Mouse (Mus musculus) intestine, embryonic 14.5 days (tissue): ENCODE measurements around the gene Lrrc71. TPM values are rescaled to one million over a fixed set of nuclear protein-coding genes. Genes with fewer than 3 reads are reported as not detected.

ENCODE experiments used
- ATAC-seq: fragments of 200-750 bp; cut with Nextera tagmentation; replicated peaks from 2 replicates; pipeline ENCODE4 v1.8.0; 2017; ENCODE audit warnings: low read depth, moderate number of reproducible peaks, moderate TSS enrichment, moderate library complexity; ENCODE audit not compliant: low FRiP score, low TSS enrichment
- DNase-seq: peaks from one replicate; pipeline ENCODE4 v3.0.0-alpha.2; 2018; ENCODE audit warnings: low spot score
- H3K27ac ChIP-seq: fragments of 300-500 bp; sonication (generic); 2 replicates; pipeline ENCODE4 v1.5.1; 2014; ENCODE audit warnings: low read depth, mild to moderate bottlenecking, control low read depth
- H3K27me3 ChIP-seq: fragments of 300-500 bp; sonication (generic); replicated peaks from 2 replicates; pipeline ENCODE4 v1.6.1; 2014; ENCODE audit warnings: low read length, control low read depth; ENCODE audit not compliant: control insufficient read depth, insufficient read depth
- H3K36me3 ChIP-seq: fragments of 300-500 bp; sonication (generic); 2 replicates; pipeline ENCODE4 v1.6.1; 2014; ENCODE audit warnings: low read length, control low read depth; ENCODE audit not compliant: control insufficient read depth, insufficient read depth
- H3K4me1 ChIP-seq: fragments of 300-500 bp; sonication (generic); replicated peaks from 2 replicates; pipeline ENCODE4 v1.6.1; 2014; ENCODE audit warnings: low read length, control low read depth, mixed read lengths; ENCODE audit not compliant: control insufficient read depth, insufficient read depth
- H3K4me2 ChIP-seq: fragments of 300-500 bp; sonication (generic); 2 replicates; pipeline ENCODE4 v1.6.1; 2014; ENCODE audit warnings: low read length
- H3K4me3 ChIP-seq: fragments of 300-500 bp; sonication (generic); 2 replicates; pipeline ENCODE4 v1.5.1; 2014; ENCODE audit warnings: low read depth, low read length, control low read depth, mixed read lengths
- H3K9ac ChIP-seq: fragments of 300-500 bp; sonication (generic); 2 replicates; pipeline ENCODE4 v1.6.1; 2014; ENCODE audit warnings: mild to moderate bottlenecking, low read length
- H3K9me3 ChIP-seq: fragments of 300-500 bp; sonication (generic); 2 replicates; pipeline ENCODE4 v1.6.1; 2016; ENCODE audit warnings: low read length, control low read depth; ENCODE audit not compliant: control insufficient read depth
- WGBS: fragments of 180-500 bp; shearing (Covaris S2); extraction: QIAGEN DNeasy Blood & Tissue Kit; methylation state at CpG from one replicate; pipeline ENCODE4 v1.1.7; 2014; 5-methylcytosine and 5-hydroxymethylcytosine counted together
- polyA plus RNA-seq: library from polyadenylated mRNA; unstranded; fragments of >200 nt; fragmentation: Nextera tagmentation; extraction: Ambion mirVana; gene quantifications from 2 replicates; pipeline ENCODE4 v1.2.1, GENCODE M21; 2014

Lrrc71 gene
- polyA plus RNA-seq, 1 experiment from 2014 or later = 0.73 TPM

DNA sequence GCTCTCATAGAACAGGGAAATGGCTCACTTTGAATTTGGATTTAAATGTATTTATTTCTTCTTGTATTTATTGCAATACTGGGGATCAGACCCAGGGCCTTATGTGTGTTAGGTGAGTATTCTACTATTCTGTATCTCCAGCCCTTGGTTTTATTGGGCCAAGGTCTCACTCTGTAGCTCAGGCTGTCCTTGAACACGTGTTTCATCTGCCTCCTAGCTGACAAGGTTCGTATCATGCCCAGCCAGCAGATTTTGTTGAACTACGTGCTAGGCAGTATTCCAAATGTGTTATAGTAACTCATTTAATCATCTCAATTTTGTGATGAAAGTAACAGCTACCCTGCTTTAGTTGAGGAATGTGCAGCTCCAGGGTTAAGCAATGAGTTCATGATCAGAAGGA is 6.4 kb downstream of the Lrrc71 start:
- Histone ChIP-seq H3K9ac (no peak overlapping the region), H3K4me1 (peaks cover 20% of the 10 kb centered on the region), H3K27ac (no peak overlapping the region), H3K4me2 (no peak overlapping the region), H3K36me3 (peaks cover 20% of the 10 kb centered on the region), H3K27me3 (no peaks in the 10 kb centered on the region), H3K4me3 (no peak overlapping the region), H3K9me3 (no peaks in the 10 kb centered on the region)
- DNase-seq (no peak), ATAC-seq (no peak)
- WGBS = 68% methylated on average over 3 of the region's 3 CpGs

- Histone ChIP-seq H3K9ac (no peak overlapping the region), H3K9me3 (no peaks in the 10 kb centered on the region), H3K4me2 (no peak overlapping the region), H3K4me3 (no peak overlapping the region), H3K27me3 (no peaks in the 10 kb centered on the region), H3K4me1 (no peaks in the 10 kb centered on the region), H3K27ac (no peak overlapping the region), H3K36me3 (peaks cover 51% of the 10 kb centered on the region)
- 83% methylated on average over 5 of the region's 5 CpGs for WGBS
- ATAC-seq (no peak), DNase-seq (no peak)
Observed at GRCm38 (mm10) chr3:87738906-87739305, 9.5 kb downstream of the Lrrc71 start.

- H3K27ac ChIP-seq = no peak overlapping the region
- H3K4me2 ChIP-seq = no peak overlapping the region
- H3K4me1 ChIP-seq = no peaks in the 10 kb centered on the region
- H3K9me3 ChIP-seq = no peaks in the 10 kb centered on the region
- H3K9ac ChIP-seq = no peak overlapping the region
- peaks cover 85% of the 10 kb centered on the region for H3K36me3 ChIP-seq
- H3K4me3 ChIP-seq = no peak overlapping the region
- H3K27me3 ChIP-seq = no peaks in the 10 kb centered on the region
- DNase-seq (no peak), ATAC-seq (no peak)
- WGBS = 68% methylated on average over 9 of the region's 9 CpGs
Observed at GRCm38 (mm10) chr3:87735335-87735734, 13.1 kb downstream of the Lrrc71 start.

GRCm38 (mm10) chr3:87733984-87734761 is 14.3 kb downstream of the Lrrc71 start:
- Histone ChIP-seq H3K4me1 (no peaks in the 10 kb centered on the region), H3K9me3 (no peaks in the 10 kb centered on the region), H3K9ac (no peak overlapping the region), H3K27me3 (no peaks in the 10 kb centered on the region), H3K4me2 (no peak overlapping the region), H3K36me3 (peaks cover 92% of the 10 kb centered on the region), H3K4me3 (no peak overlapping the region), H3K27ac (no peak overlapping the region)
- DNase-seq (no peak), ATAC-seq (no peak)
- WGBS = 86% methylated on average over 11 of the region's 11 CpGs

DNA sequence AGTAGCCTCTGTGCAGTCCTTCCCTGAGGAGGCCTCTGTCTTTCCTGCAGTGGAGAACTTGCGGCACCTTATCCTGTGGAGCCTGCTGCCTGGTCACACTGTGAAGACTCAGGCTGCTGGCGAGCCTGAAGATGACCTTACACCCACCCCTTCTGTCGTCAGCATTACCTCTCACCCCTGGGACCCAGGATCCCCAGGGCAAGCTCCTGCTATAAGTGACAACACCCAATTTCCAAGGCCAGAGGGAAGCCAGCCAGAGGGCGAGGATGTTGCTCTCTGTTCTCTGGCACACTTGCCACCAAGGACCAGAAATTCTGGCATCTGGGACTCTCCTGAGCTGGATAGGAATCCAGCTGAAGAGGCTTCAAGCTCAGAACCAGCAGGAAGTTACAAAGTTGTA is 15.3 kb downstream of the Lrrc71 start:
- Histone ChIP-seq H3K4me1 (no peaks in the 10 kb centered on the region), H3K4me3 (no peak overlapping the region), H3K27me3 (no peaks in the 10 kb centered on the region), H3K27ac (no peak overlapping the region), H3K9me3 (no peaks in the 10 kb centered on the region), H3K9ac (no peak overlapping the region), H3K4me2 (no peak overlapping the region), H3K36me3 (peaks cover 94% of the 10 kb centered on the region)
- no peak for ATAC-seq
- no peak for DNase-seq
- 75% methylated on average over 4 of the region's 4 CpGs for WGBS

DNA sequence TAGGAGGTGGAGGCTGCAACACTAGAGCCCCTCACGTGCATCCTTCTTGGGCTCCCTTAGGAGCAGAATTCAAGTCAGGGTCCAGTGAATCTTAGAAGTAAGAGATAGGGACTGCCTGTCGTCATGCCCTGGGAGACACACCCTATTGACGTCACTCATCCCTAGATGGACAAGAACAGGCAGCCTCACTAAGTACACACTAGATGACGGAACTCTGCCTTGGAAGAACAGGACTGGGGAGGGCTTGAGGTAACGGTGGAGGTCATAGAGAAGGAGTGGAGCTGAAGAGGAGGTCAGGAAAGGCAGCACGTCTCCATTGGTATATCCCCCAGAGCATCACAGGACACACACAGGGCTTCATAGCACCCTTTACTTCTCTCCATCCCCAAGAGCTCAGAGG is 19.7 kb downstream of the Lrrc71 start:
- ATAC-seq = no peak
- H3K27ac ChIP-seq = no peak overlapping the region
- H3K4me1 ChIP-seq = no peaks in the 10 kb centered on the region; the same call in 1 of the 2 replicates
- WGBS = 88% methylated on average over 6 of the region's 6 CpGs
- no peaks in the 10 kb centered on the region for H3K9me3 ChIP-seq
- no peak for DNase-seq
- H3K36me3 ChIP-seq = peaks cover 91% of the 10 kb centered on the region
- no peak overlapping the region for H3K9ac ChIP-seq
- no peak overlapping the region for H3K4me2 ChIP-seq
- H3K4me3 ChIP-seq = no peak overlapping the region
- no peaks in the 10 kb centered on the region for H3K27me3 ChIP-seq

GRCm38 (mm10) chr3:87726191-87726590 is 22.2 kb downstream of the Lrrc71 start:
- Histone ChIP-seq H3K4me2 (no peak overlapping the region), H3K9me3 (no peaks in the 10 kb centered on the region), H3K27ac (no peak overlapping the region), H3K9ac (no peak overlapping the region), H3K4me3 (no peak overlapping the region), H3K36me3 (peaks cover 88% of the 10 kb centered on the region), H3K4me1 (no peaks in the 10 kb centered on the region; the same call in 1 of the 2 replicates), H3K27me3 (no peaks in the 10 kb centered on the region)
- 95% methylated on average over 7 of the region's 7 CpGs for WGBS
- ATAC-seq = no peak
- no peak for DNase-seq

DNA sequence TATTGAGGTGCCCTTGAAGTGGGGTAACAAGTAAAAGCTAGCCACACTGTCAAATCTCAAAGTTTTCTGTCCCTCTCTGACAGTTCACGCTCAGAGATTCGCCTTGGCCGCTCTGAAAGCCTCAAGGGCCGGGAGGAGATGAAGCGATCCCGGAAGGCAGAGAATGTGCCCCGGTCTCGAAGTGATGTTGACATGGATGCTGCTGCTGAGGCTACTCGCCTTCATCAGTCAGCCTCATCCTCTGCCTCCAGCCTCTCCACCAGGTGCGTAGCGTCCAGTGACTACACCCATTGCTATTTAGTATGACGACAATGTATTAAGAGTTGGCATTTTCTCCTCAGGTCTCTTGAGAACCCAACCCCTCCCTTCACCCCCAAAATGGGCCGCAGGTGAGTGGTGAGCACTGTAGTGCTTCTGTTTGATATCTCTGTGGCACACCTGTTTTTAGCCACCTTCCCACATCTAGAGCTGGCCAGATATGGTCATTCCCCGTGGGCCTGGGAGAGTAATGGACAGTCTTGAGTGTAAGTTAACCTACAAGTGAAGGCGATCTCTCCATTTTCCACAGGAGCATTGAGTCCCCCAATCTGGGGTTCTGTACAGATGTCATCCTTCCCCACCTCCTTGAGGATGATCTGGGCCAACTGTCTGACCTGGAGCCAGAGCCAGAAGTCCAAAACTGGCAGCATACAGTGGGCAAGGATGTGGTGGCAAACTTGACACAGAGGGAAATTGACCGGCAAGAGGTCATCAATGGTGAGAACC is 22.8 kb downstream of the Lrrc71 start:
- Histone ChIP-seq H3K27ac (no peak overlapping the region), H3K36me3 (peaks cover 89% of the 10 kb centered on the region), H3K27me3 (no peaks in the 10 kb centered on the region), H3K9ac (no peak overlapping the region), H3K9me3 (no peaks in the 10 kb centered on the region), H3K4me1 (no peaks in the 10 kb centered on the region; the same call in 1 of the 2 replicates), H3K4me3 (no peak overlapping the region), H3K4me2 (no peak overlapping the region)
- ATAC-seq (no peak), DNase-seq (no peak)
- WGBS = 96% methylated on average over 16 of the region's 16 CpGs
